Mouse (Mus musculus) midbrain, embryonic 15.5 days (tissue): ENCODE data around the gene Acmsd. TPM values are rescaled to one million over a fixed set of nuclear protein-coding genes. Genes with fewer than 3 reads are reported as not detected.

Experiments used
- ATAC-seq: fragments of 200-750 bp; cut with Nextera tagmentation; replicated peaks from 2 replicates; pipeline ENCODE4 v1.8.0; 2017; ENCODE audit warnings: moderate TSS enrichment
- H3K27ac ChIP-seq: fragments of 300-500 bp; sonication (generic); 2 replicates; pipeline ENCODE4 v1.5.1; 2015; ENCODE audit warnings: mild to moderate bottlenecking, inconsistent platforms
- H3K27me3 ChIP-seq: fragments of 300-500 bp; sonication (generic); replicated peaks from 2 replicates; pipeline ENCODE4 v1.6.1; 2015; ENCODE audit warnings: inconsistent platforms
- H3K36me3 ChIP-seq: fragments of 300-500 bp; sonication (generic); replicated peaks from 2 replicates; pipeline ENCODE4 v1.6.1; 2015; ENCODE audit warnings: inconsistent platforms
- H3K4me1 ChIP-seq: fragments of 300-500 bp; sonication (generic); 2 replicates; pipeline ENCODE4 v1.6.1; 2015; ENCODE audit warnings: inconsistent platforms
- H3K4me2 ChIP-seq: fragments of 300-500 bp; sonication (generic); 2 replicates; pipeline ENCODE4 v1.6.1; 2015; ENCODE audit warnings: inconsistent platforms, mild to moderate bottlenecking, moderate library complexity
- H3K4me3 ChIP-seq: fragments of 300-500 bp; sonication (generic); 2 replicates; pipeline ENCODE4 v1.5.1; 2015; ENCODE audit warnings: mild to moderate bottlenecking, inconsistent platforms
- H3K9ac ChIP-seq: fragments of 300-500 bp; sonication (generic); 2 replicates; pipeline ENCODE4 v1.6.1; 2015; ENCODE audit warnings: mild to moderate bottlenecking, inconsistent platforms
- H3K9me3 ChIP-seq: fragments of 300-500 bp; sonication (generic); 2 replicates; pipeline ENCODE4 v1.6.1; 2016; ENCODE audit warnings: inconsistent platforms
- WGBS: fragments of 180-500 bp; shearing (Covaris S2); methylation state at CpG from one replicate; pipeline ENCODE4 v1.1.7; 2015; ENCODE audit warnings: mixed read lengths; 5-methylcytosine and 5-hydroxymethylcytosine counted together
- polyA plus RNA-seq: library from polyadenylated mRNA; unstranded; fragments of >200 nt; fragmentation: Nextera tagmentation; extraction: Ambion mirVana; gene quantifications from 2 replicates; pipeline ENCODE4 v1.2.1, GENCODE M21; 2015

Gene Acmsd
- polyA plus RNA-seq, result 0.08 and 0.13 TPM in 2 replicates

DNA sequence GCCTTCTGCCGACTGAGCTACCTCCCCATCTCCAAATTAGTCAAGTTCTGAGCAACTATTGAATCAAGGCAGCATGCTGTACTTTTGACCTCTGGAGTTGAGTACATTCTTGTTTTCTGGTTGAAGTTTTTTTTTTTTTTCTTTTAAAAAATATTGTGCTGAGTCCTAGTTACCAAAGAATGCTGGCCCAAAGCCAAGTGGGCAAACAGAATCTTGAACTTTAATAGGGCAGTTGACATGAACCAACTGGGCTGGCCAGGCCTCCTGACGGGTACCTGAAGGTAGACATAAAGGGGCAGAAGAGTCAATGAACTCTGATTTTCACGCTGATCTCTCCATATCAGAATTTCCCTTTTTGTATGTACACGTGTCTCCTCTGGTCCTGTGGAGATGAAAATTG lies at the start of gene Acmsd:
Gene Acmsd (plus strand): TSS at position 318 of the 400 bp plus-strand sequence.
- no peak for ATAC-seq
- no peaks in the 10 kb centered on the region for H3K27me3 ChIP-seq
- H3K36me3 ChIP-seq, result no peaks in the 10 kb centered on the region
- H3K9ac ChIP-seq, result no peak within 1 kb of the TSS
- H3K9me3 ChIP-seq, result no peaks in the 10 kb centered on the region
- no peak within 1 kb of the TSS for H3K4me3 ChIP-seq
- no peaks in the 10 kb centered on the region for H3K4me1 ChIP-seq
- 90% methylated on average over 4 of the region's 4 CpGs for WGBS
- H3K27ac ChIP-seq, result no peak within 1 kb of the TSS
- H3K4me2 ChIP-seq, result no peak within 1 kb of the TSS

DNA sequence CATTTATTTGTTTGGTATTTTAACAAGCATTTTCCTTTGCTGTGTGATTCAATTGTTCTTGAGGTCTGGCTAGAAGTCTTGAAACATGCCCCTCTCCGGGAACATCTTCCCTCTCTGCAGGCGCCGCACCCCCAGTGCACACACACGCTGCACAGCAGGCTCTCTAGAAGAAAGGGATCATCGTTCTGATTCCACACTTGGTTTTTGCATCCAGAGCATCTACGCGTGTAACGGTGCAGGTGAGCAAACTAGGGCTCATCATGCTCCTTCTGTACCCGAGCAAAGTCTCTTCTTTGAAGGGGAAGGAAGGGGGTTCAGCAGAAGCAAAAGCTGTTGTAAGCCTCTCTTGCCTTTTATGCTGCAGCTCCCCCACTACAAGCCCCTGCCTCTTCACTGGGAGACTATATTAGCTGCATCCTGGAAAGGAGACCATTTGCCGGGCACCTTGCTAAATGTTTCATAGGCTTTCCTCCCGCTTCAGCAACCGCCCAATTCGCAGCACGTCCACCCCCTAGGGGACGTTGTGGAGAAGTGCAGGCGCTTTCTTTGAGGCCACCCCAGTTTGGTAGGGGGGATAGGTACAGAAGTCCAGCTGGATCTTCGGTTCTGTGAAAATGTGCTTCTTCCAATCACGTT lies 49.6 kb upstream of the Acmsd start, which contains the start of gene Tmem163:
Gene Tmem163 (minus strand): TSS at position 51 of the 636 bp plus-strand sequence.
- Histone ChIP-seq H3K9ac (peak within 1 kb of the TSS; percentile 79; the same call in 1 of the 2 replicates), H3K27me3 (0 out of 2 replicates have a peak, but pooled peaks cover 4% of the 10 kb centered on the region), H3K9me3 (no peaks in the 10 kb centered on the region), H3K27ac (peak within 1 kb of the TSS; percentile 86), H3K36me3 (no peaks in the 10 kb centered on the region), H3K4me3 (peak within 1 kb of the TSS; percentile 66), H3K4me1 (peaks cover 31% of the 10 kb centered on the region), H3K4me2 (peak within 1 kb of the TSS; percentile 86)
- whole genome bisulfite sequencing, result 15% methylated on average over 18 of the region's 18 CpGs
- ATAC-seq, result no peak; the same call in 1 of the 2 replicates

DNA sequence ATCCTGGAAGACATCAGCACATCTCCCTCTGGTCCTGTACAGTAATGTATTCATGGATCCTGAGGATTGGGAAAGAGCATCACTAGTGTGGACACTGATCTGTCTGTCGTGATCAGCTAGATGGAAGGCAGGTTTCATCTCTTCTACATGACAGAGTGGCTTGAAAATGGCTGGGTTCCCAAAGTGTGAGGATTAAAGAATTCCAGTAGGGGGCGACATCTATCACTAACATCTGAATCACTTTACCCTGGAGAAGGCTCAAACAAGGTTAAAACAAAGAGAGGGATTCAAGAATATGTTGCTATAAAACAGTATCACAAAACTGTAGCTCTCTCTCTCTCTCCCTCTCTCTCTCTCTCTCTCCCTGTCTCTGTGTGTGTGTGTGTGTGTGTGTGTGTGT lies 32.7 kb upstream of the Acmsd start:
- no peaks in the 10 kb centered on the region for H3K36me3 ChIP-seq
- no peaks in the 10 kb centered on the region for H3K4me1 ChIP-seq
- H3K9me3 ChIP-seq, result no peaks in the 10 kb centered on the region
- no peak overlapping the region for H3K9ac ChIP-seq
- H3K4me3 ChIP-seq, result no peak overlapping the region
- no peak overlapping the region for H3K4me2 ChIP-seq
- ATAC-seq, result no peak
- H3K27ac ChIP-seq, result no peak overlapping the region
- no peaks in the 10 kb centered on the region for H3K27me3 ChIP-seq
- 24% methylated on average over 2 of the region's 2 CpGs for WGBS

DNA sequence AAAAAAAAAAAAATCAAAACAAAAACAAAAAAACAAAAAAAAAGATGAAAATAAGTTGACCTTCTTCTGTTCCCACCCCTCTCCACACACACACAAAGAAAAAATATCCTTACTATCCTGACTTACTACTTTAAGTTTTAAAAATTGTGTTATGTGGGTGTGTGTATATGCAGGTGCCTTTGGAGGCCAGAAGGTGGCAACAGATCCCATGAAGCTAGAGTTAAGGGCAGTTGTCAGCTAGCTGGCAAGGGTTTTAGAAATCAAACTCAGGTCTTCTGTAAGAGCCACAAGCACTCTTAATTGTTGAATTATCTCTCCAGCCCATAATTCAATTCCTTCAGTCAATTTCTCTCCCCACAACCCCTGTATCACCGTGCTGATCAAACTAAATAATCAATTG lies 27.0 kb upstream of the Acmsd start:
- Histone ChIP-seq H3K4me1 (no peaks in the 10 kb centered on the region), H3K27ac (no peak overlapping the region), H3K4me2 (no peak overlapping the region), H3K4me3 (no peak overlapping the region), H3K27me3 (no peaks in the 10 kb centered on the region), H3K9me3 (no peaks in the 10 kb centered on the region), H3K9ac (no peak overlapping the region), H3K36me3 (no peaks in the 10 kb centered on the region)
- no peak for ATAC-seq
- 86% methylated on average over 1 of the region's 1 CpGs for WGBS

DNA sequence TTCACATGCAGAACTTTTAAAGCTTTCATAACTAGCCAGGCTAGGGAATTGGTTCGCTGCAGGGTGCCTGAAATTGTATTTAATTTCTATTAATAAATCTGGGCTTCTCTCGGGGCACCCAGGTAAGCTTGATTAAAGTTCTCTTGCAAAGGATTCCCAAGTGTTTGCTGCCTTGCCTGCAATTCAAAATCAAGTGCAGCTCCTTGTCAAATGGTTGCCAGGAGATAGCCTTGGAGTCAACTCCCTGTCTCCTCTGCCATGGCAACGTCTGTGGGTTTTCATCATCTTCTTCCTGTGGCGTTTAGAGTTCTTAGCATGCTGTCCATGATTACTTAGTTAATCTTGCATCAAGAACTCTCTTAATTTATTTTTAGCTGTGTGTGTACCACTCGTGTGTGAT lies 22.9 kb upstream of the Acmsd start:
- WGBS, result 57% methylated on average over 5 of the region's 5 CpGs
- Histone ChIP-seq H3K4me2 (no peak overlapping the region), H3K36me3 (no peaks in the 10 kb centered on the region), H3K9ac (no peak overlapping the region), H3K9me3 (no peaks in the 10 kb centered on the region), H3K27ac (no peak overlapping the region), H3K4me1 (no peaks in the 10 kb centered on the region), H3K4me3 (no peak overlapping the region), H3K27me3 (no peaks in the 10 kb centered on the region)
- ATAC-seq, result 0 out of 2 replicates have a peak, but pooled peaks have one; percentile 24

DNA sequence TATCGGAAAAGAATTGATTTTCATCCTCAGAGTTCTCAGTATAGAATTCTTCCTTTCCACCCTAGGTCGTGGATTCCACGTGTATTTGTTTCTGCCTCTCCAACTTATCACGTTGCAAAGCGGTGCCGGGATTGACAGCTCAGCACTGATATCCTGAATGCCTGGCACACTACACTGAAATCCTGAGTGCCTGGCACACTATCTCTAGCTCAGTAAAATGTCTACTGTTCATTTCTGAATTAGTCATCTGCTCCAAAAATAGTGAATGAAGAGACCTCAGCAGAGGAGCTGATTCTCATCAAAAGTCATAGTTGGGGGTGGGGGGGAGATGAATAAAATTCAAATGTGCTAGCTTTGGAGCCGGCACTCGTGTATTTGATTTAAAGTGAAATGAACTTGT lies 12.8 kb upstream of the Acmsd start:
- no peak for ATAC-seq
- no peak overlapping the region for H3K9ac ChIP-seq
- no peak overlapping the region for H3K27ac ChIP-seq
- H3K4me2 ChIP-seq, result no peak overlapping the region
- H3K27me3 ChIP-seq, result no peaks in the 10 kb centered on the region
- H3K36me3 ChIP-seq, result no peaks in the 10 kb centered on the region
- 84% methylated on average over 8 of the region's 8 CpGs for WGBS
- H3K4me1 ChIP-seq, result no peaks in the 10 kb centered on the region
- H3K4me3 ChIP-seq, result no peak overlapping the region
- no peaks in the 10 kb centered on the region for H3K9me3 ChIP-seq

DNA sequence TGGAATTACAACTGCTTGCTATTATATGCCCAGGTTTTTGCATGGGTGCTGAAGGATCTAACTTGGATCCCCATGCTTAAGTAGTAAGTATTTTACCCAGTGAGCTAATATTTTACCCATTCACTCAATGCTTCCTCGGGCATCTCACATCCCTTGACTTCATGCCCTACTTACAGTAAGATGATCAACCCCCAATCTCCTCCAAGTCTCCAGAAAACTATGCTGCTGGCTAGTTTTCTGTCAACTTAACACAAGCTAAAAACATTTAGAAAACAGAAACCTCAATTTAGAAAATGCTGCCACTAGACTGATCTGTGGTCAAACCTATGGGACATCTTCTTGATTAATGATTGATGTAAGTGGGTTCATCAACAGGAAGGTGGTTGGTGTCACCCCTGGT lies 10.9 kb upstream of the Acmsd start:
- no peak overlapping the region for H3K9ac ChIP-seq
- no peaks in the 10 kb centered on the region for H3K27me3 ChIP-seq
- H3K36me3 ChIP-seq, result no peaks in the 10 kb centered on the region
- H3K4me1 ChIP-seq, result no peaks in the 10 kb centered on the region
- no peak overlapping the region for H3K27ac ChIP-seq
- no peak for ATAC-seq
- H3K4me3 ChIP-seq, result no peak overlapping the region
- H3K4me2 ChIP-seq, result no peak overlapping the region
- H3K9me3 ChIP-seq, result no peaks in the 10 kb centered on the region
- WGBS, result 82% methylated on average over 1 of the region's 1 CpGs

DNA sequence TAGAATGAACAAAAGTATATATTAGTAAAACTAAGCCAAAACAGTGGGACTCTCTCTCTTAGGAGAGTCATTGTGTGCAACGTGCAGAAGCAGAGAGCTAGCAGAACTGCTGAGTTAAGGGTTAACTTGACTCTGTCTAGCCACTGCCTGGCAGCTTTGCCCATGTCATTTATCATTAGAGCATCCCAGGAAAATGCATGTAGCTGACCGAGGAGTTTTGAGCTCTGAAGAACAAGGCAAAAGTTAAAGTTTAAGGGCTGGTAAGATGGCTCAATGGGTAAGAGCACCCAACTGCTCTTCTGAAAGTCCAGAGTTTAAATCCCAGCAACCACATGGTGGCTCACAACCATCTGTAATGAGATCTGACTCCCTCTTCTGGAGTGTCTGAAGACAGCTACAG lies 5.6 kb upstream of the Acmsd start:
- Histone ChIP-seq H3K27ac (no peak overlapping the region), H3K4me3 (no peak overlapping the region), H3K27me3 (no peaks in the 10 kb centered on the region), H3K4me2 (no peak overlapping the region), H3K36me3 (no peaks in the 10 kb centered on the region), H3K9me3 (no peaks in the 10 kb centered on the region), H3K9ac (no peak overlapping the region), H3K4me1 (no peaks in the 10 kb centered on the region)
- no peak for ATAC-seq
- 63% methylated on average over 2 of the region's 2 CpGs for WGBS

DNA sequence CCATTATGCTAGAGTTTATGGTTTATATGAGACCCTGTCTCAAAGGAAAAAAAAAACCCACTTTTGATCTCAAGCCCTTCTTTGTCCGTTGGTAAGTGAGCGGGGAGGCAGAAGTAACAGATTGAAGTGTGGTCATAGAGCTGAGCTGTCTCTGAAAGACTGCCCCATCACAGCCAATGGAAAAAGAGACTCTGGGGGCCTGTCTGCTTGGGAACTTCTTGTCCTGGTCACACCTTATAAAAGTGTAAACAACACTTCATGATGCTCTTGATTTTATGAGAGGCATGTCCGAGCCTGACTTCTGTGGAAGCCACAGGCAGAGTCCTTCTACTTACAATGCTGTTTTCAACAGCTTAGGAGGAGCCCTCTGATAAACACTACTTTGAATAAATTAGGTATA lies 1.9 kb downstream of the Acmsd start:
- H3K27me3 ChIP-seq, result no peaks in the 10 kb centered on the region
- no peak for ATAC-seq
- WGBS, result 62% methylated on average over 3 of the region's 3 CpGs

DNA sequence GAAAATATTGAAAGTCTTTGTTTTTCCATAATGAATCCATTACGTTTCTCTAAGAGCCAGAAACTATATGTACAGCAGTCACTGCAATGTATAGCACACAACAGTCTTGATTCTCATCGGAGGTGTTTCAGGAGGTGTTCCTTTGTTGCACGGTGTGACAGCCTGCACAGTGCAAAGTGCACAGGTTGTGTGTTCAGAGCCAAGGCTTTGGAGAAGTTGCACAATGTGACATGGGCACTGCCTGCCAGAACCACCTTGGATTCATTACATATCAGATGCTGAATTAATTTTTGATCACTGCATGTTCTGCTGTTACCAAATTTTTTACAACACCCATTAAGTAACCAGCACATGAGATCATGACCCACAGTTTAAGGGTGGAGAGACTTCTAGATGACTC lies 3.2 kb downstream of the Acmsd start:
- ATAC-seq, result no peak
- WGBS, result 87% methylated on average over 3 of the region's 3 CpGs
- Histone ChIP-seq H3K4me1 (no peaks in the 10 kb centered on the region), H3K9me3 (no peaks in the 10 kb centered on the region), H3K9ac (no peak overlapping the region), H3K4me2 (no peak overlapping the region), H3K27me3 (no peaks in the 10 kb centered on the region), H3K4me3 (no peak overlapping the region), H3K36me3 (no peaks in the 10 kb centered on the region), H3K27ac (no peak overlapping the region)

More for the DNA sequence above, 1.9 kb downstream of the Acmsd start:
- H3K36me3 ChIP-seq, result no peaks in the 10 kb centered on the region
- H3K9me3 ChIP-seq, result no peaks in the 10 kb centered on the region
- no peak overlapping the region for H3K4me3 ChIP-seq
- H3K9ac ChIP-seq, result no peak overlapping the region
- no peak overlapping the region for H3K27ac ChIP-seq
- H3K4me1 ChIP-seq, result no peaks in the 10 kb centered on the region
- no peak overlapping the region for H3K4me2 ChIP-seq

DNA sequence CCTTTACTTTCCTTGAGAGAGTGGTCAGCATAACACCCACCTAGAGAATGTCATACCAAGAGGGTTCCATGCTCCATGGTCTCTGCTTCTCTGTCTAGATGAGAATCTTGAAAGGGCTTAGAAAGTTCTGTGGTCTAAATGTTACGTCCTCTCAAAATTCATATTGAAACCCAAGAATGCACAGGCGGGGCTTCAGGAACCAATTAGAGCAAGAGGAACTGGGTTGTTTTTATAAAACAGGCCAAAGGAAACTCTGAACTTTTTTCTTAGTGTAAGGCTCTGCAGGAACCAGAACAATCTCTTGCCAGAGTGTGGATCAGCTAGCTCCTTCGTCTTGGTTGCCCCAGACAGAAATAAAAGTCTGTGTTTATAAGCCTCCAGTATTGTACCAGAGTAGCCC lies 3.6 kb downstream of the Acmsd start:
- no peak overlapping the region for H3K4me3 ChIP-seq
- H3K9me3 ChIP-seq, result no peaks in the 10 kb centered on the region
- 87% methylated on average over 3 of the region's 3 CpGs for WGBS
- no peak overlapping the region for H3K9ac ChIP-seq
- H3K27me3 ChIP-seq, result no peaks in the 10 kb centered on the region
- no peaks in the 10 kb centered on the region for H3K36me3 ChIP-seq
- no peak overlapping the region for H3K4me2 ChIP-seq
- no peak for ATAC-seq
- no peaks in the 10 kb centered on the region for H3K4me1 ChIP-seq
- H3K27ac ChIP-seq, result no peak overlapping the region

DNA sequence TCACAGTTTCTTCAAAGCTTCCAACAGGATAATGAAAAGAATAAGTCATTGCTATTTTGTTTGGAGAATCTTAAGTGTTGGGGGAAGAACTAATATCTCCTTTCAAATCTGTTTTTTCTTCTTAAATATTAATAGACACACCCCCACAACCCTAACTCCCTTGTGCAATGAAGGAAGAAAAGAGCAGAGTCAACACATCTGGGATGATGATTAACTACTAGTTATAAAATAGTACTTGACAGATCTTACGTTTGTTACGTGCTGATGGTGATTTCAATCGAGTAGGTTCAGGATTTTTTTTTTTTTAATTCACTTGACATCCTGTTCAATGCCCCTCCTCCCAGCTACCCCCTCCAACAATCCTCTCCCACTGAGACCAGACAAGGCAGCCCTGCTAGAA lies 6.1 kb downstream of the Acmsd start:
- Histone ChIP-seq H3K9ac (no peak overlapping the region), H3K4me3 (no peak overlapping the region), H3K4me1 (no peaks in the 10 kb centered on the region), H3K9me3 (no peaks in the 10 kb centered on the region), H3K36me3 (no peaks in the 10 kb centered on the region), H3K4me2 (no peak overlapping the region), H3K27ac (no peak overlapping the region), H3K27me3 (no peaks in the 10 kb centered on the region)
- ATAC-seq, result no peak
- WGBS, result 91% methylated on average over 3 of the region's 3 CpGs

DNA sequence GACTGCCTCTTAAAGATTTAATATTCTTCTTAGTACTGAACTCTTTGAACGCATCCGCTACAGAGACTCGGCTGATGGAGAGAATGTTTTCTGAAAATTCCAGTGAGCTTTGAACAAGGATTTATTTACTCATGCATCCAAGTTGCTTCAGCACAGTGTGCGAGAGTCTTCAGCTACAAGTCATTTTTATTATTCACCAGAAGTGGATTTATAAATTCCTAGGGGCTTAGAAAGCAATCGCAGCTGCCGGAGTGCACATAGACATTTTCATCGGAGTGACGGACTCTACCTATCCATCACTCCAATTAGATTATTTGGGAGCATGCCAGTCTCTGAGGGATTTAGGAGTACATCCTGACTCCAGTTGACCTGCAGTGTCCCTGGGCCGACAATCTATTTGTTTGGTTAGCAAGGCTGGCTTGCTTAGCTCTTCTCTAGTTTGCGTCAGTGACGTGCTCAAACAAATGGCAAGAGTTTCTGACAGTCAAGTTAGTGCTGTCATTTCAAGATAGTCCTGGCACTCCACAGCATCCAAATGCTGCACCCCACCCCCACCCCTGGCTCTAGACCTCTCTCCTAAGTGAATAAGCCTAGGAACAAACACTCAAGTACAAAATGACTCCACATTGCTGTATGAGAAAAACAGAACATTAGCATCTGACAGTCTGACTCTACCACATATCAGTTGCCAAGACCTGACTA lies 21.3 kb downstream of the Acmsd start:
- 54% methylated on average over 11 of the region's 11 CpGs for WGBS
- H3K4me2 ChIP-seq, result peak overlapping the region; percentile 26
- H3K36me3 ChIP-seq, result no peaks in the 10 kb centered on the region
- peak overlapping the region; percentile 29; the same call in 1 of the 2 replicates for H3K27ac ChIP-seq
- no peaks in the 10 kb centered on the region; the same call in 1 of the 2 replicates for H3K4me1 ChIP-seq
- no peak for ATAC-seq
- no peaks in the 10 kb centered on the region for H3K27me3 ChIP-seq
- no peaks in the 10 kb centered on the region for H3K9me3 ChIP-seq
- H3K9ac ChIP-seq, result no peak overlapping the region
- no peak overlapping the region for H3K4me3 ChIP-seq
